Mouse (Mus musculus): ENCODE data around the gene Ubxn7.

- TF ChIP-seq CTCF (IDR thresholded peaks at IDR 0.05; ENCODE audit: insufficient read depth, low read length) (no peak), POLR2A (IDR thresholded peaks at IDR 0.05; ENCODE audit: borderline replicate concordance, extremely low read depth, low read depth, low read length) (no peak)
These were observed 29.0 kb upstream of the Ubxn7 start for GRCm38 (mm10) chr16:32303046-32303445.
